Mouse (Mus musculus) intestine, embryonic 16.5 days (tissue): ENCODE data around the gene Cda. TPM values are rescaled to one million over a fixed set of nuclear protein-coding genes. Genes with fewer than 3 reads are reported as not detected.

Experiments used
- ATAC-seq: fragments of 200-750 bp; cut with Nextera tagmentation; 2 replicates; pipeline ENCODE4 v1.8.0; 2017; ENCODE audit warnings: moderate TSS enrichment, moderate library complexity
- H3K27ac ChIP-seq: fragments of 300-500 bp; sonication (generic); 2 replicates; pipeline ENCODE4 v1.5.1; 2014; ENCODE audit warnings: mild to moderate bottlenecking, low read length
- H3K27me3 ChIP-seq: fragments of 300-500 bp; sonication (generic); replicated peaks from 2 replicates; pipeline ENCODE4 v1.6.1; 2014; ENCODE audit warnings: low read length, control low read depth, mixed read lengths; ENCODE audit not compliant: control insufficient read depth, insufficient read depth
- H3K36me3 ChIP-seq: fragments of 300-500 bp; sonication (generic); 2 replicates; pipeline ENCODE4 v1.6.1; 2014; ENCODE audit warnings: low read length, control low read depth; ENCODE audit not compliant: control insufficient read depth, insufficient read depth
- H3K4me1 ChIP-seq: fragments of 300-500 bp; sonication (generic); 2 replicates; pipeline ENCODE4 v1.6.1; 2014; ENCODE audit warnings: low read length, control low read depth, mixed read lengths; ENCODE audit not compliant: control insufficient read depth, insufficient read depth
- H3K4me2 ChIP-seq: fragments of 300-500 bp; sonication (generic); 2 replicates; pipeline ENCODE4 v1.6.1; 2014; ENCODE audit warnings: low read depth, low read length, control low read depth
- H3K4me3 ChIP-seq: fragments of 300-500 bp; sonication (generic); 2 replicates; pipeline ENCODE4 v1.5.1; 2014; ENCODE audit warnings: mild to moderate bottlenecking, low read length
- H3K9ac ChIP-seq: fragments of 300-500 bp; sonication (generic); 2 replicates; pipeline ENCODE4 v1.6.1; 2014; ENCODE audit warnings: low read depth, low read length
- H3K9me3 ChIP-seq: fragments of 300-500 bp; sonication (generic); 2 replicates; pipeline ENCODE4 v1.6.1; 2016; ENCODE audit warnings: low read length, control low read depth; ENCODE audit not compliant: control insufficient read depth
- WGBS: fragments of 180-500 bp; shearing (Covaris S2); extraction: QIAGEN DNeasy Blood & Tissue Kit; methylation state at CpG from one replicate; pipeline ENCODE4 v1.1.7; 2014; 5-methylcytosine and 5-hydroxymethylcytosine counted together
- polyA plus RNA-seq: library from polyadenylated mRNA; unstranded; fragments of >200 nt; fragmentation: Nextera tagmentation; extraction: Ambion mirVana; gene quantifications from 2 replicates; pipeline ENCODE4 v1.2.1, GENCODE M21; 2015

Cda gene
- polyA plus RNA-seq, result 39.2 and 42.4 TPM in 2 replicates

GRCm38 (mm10) chr4:138367641-138368497, at the start of gene Cda:
Cda (minus strand) TSS chr4:138367992.
- Histone ChIP-seq H3K27me3 (no peaks in the 10 kb centered on the region), H3K27ac (peak within 1 kb of the TSS; percentile 58), H3K4me1 (peaks cover 11% of the 10 kb centered on the region), H3K9ac (peak within 1 kb of the TSS; percentile 76), H3K9me3 (no peaks in the 10 kb centered on the region), H3K4me3 (peak within 1 kb of the TSS; percentile 55), H3K4me2 (peak within 1 kb of the TSS; percentile 75), H3K36me3 (no peaks in the 10 kb centered on the region)
- peak; percentile 92 for ATAC-seq
- 7% methylated on average over 34 of the region's 34 CpGs for WGBS

- H3K4me1 ChIP-seq, result peaks cover 6% of the 10 kb centered on the region; the same call in 1 of the 2 replicates
- no peaks in the 10 kb centered on the region for H3K9me3 ChIP-seq
- no peak for ATAC-seq
- H3K4me3 ChIP-seq, result no peak overlapping the region
- no peaks in the 10 kb centered on the region for H3K36me3 ChIP-seq
- no peak overlapping the region for H3K27ac ChIP-seq
- WGBS, result 53% methylated on average over 5 of the region's 5 CpGs
- H3K27me3 ChIP-seq, result 0 out of 2 replicates have a peak, but pooled peaks cover 3% of the 10 kb centered on the region
- no peak overlapping the region for H3K4me2 ChIP-seq
- no peak overlapping the region for H3K9ac ChIP-seq
These were observed 48.6 kb upstream of the Cda start for GRCm38 (mm10) chr4:138416414-138416813.

- Histone ChIP-seq H3K4me2 (no peak overlapping the region), H3K27ac (no peak overlapping the region), H3K9ac (no peak overlapping the region), H3K36me3 (no peaks in the 10 kb centered on the region), H3K4me1 (peaks cover 6% of the 10 kb centered on the region; the same call in 1 of the 2 replicates), H3K27me3 (no peaks in the 10 kb centered on the region), H3K4me3 (no peak overlapping the region), H3K9me3 (no peaks in the 10 kb centered on the region)
- no peak for ATAC-seq
- WGBS, result 83% methylated on average over 3 of the region's 3 CpGs
These were observed 48.2 kb upstream of the Cda start for GRCm38 (mm10) chr4:138415991-138416390.

GRCm38 (mm10) chr4:138414725-138415124, 46.9 kb upstream of the Cda start:
- no peak for ATAC-seq
- H3K9me3 ChIP-seq, result no peaks in the 10 kb centered on the region
- H3K27ac ChIP-seq, result no peak overlapping the region
- no peak overlapping the region for H3K4me3 ChIP-seq
- H3K4me1 ChIP-seq, result peaks cover 6% of the 10 kb centered on the region; the same call in 1 of the 2 replicates
- H3K4me2 ChIP-seq, result no peak overlapping the region
- H3K36me3 ChIP-seq, result no peaks in the 10 kb centered on the region
- no peaks in the 10 kb centered on the region for H3K27me3 ChIP-seq
- H3K9ac ChIP-seq, result no peak overlapping the region; the same call in 1 of the 2 replicates
- WGBS, result 29% methylated on average over 6 of the region's 6 CpGs

- Histone ChIP-seq H3K9ac (no peak overlapping the region), H3K36me3 (no peaks in the 10 kb centered on the region), H3K27me3 (no peaks in the 10 kb centered on the region), H3K4me3 (no peak overlapping the region), H3K4me1 (peaks cover 6% of the 10 kb centered on the region; the same call in 1 of the 2 replicates), H3K9me3 (no peaks in the 10 kb centered on the region), H3K27ac (no peak overlapping the region), H3K4me2 (no peak overlapping the region)
- no peak for ATAC-seq
- 48% methylated on average over 7 of the region's 7 CpGs for WGBS
These were observed 43.8 kb upstream of the Cda start for GRCm38 (mm10) chr4:138411504-138412121.

GRCm38 (mm10) chr4:138411011-138411410, 43.2 kb upstream of the Cda start:
- Histone ChIP-seq H3K27ac (no peak overlapping the region), H3K27me3 (no peaks in the 10 kb centered on the region), H3K9ac (no peak overlapping the region), H3K4me2 (no peak overlapping the region), H3K36me3 (no peaks in the 10 kb centered on the region), H3K4me1 (peaks cover 6% of the 10 kb centered on the region; the same call in 1 of the 2 replicates), H3K9me3 (no peaks in the 10 kb centered on the region), H3K4me3 (no peak overlapping the region)
- ATAC-seq, result no peak
- 6% methylated on average over 5 of the region's 5 CpGs for WGBS

GRCm38 (mm10) chr4:138407479-138408194, 39.8 kb upstream of the Cda start:
- Histone ChIP-seq H3K27me3 (no peaks in the 10 kb centered on the region), H3K27ac (peak overlapping the region; percentile 24; the same call in 1 of the 2 replicates), H3K4me1 (no peaks in the 10 kb centered on the region), H3K4me3 (no peak overlapping the region), H3K36me3 (no peaks in the 10 kb centered on the region), H3K9me3 (no peaks in the 10 kb centered on the region), H3K9ac (no peak overlapping the region), H3K4me2 (no peak overlapping the region)
- 62% methylated on average over 11 of the region's 13 CpGs for WGBS
- peak; percentile 52; the same call in 1 of the 2 replicates for ATAC-seq

GRCm38 (mm10) chr4:138404806-138405205, 37.0 kb upstream of the Cda start:
- H3K36me3 ChIP-seq, result no peaks in the 10 kb centered on the region
- 16% methylated on average over 2 of the region's 2 CpGs for WGBS
- no peak overlapping the region for H3K4me2 ChIP-seq
- H3K9me3 ChIP-seq, result no peaks in the 10 kb centered on the region
- H3K27ac ChIP-seq, result no peak overlapping the region
- no peaks in the 10 kb centered on the region for H3K27me3 ChIP-seq
- ATAC-seq, result no peak
- H3K4me3 ChIP-seq, result no peak overlapping the region
- H3K9ac ChIP-seq, result no peak overlapping the region
- H3K4me1 ChIP-seq, result no peaks in the 10 kb centered on the region

GRCm38 (mm10) chr4:138396711-138397110, 28.9 kb upstream of the Cda start:
- peaks cover 57% of the 10 kb centered on the region for H3K27me3 ChIP-seq
- H3K9me3 ChIP-seq, result no peaks in the 10 kb centered on the region
- peak overlapping the region; percentile 50; the same call in 1 of the 2 replicates for H3K4me2 ChIP-seq
- H3K9ac ChIP-seq, result no peak overlapping the region
- 10% methylated on average over 8 of the region's 8 CpGs for WGBS
- H3K36me3 ChIP-seq, result no peaks in the 10 kb centered on the region
- no peak for ATAC-seq
- no peak overlapping the region for H3K27ac ChIP-seq
- H3K4me3 ChIP-seq, result no peak overlapping the region
- H3K4me1 ChIP-seq, result peaks cover 19% of the 10 kb centered on the region
